Mouse (Mus musculus): ENCODE results near the gene Cyba.

Gene Cyba

DNA sequence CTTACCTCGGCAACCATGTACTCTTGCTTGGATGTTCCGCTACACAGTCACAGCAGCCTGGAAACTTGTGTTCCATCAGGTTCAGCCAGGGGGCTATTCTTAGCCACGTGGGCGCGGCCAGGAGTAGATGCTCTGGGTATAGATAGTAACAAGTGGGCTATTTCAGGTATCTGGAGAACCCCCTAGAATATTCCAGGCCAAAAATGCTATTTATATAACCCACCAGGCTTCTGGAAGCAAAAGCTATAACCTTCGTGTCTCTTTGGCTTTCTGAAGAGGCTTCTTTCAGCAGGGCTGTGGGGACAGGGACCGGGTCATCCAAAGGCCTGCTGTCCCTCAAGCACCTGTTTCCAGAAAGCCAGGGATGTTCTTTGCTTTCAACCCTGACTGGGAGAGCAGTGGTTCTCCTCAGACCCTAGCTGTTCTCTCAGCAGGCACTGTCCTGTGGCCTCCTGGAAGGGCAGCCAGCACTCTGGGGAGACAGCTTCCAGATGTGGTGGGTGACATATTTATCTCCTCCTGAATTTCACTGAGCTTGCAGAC is 18.5 kb upstream of the Cyba start:
- DNase-seq (ENCODE audit: low spot score) = no peak

DNA sequence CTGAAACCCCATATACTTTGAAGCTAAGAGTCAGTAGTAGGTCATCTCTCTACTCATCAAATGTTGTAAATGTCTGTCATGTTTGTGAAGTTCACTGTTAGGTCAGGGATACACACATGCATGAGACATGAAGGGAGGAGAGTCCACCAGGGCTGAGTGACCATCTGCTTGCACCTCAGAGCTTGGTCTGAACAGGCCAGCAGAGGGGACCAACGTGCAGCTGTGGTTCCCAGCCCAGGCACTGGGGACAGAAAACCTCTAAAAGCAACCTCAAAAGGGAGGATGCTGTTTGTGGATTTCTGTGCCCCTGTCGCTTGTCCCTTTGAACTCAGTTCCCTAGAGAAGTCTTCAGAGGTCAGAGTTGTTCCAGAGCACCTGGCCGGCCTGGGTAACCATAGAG is 12.5 kb upstream of the Cyba start:
- DNase-seq (ENCODE audit: low spot score) = no peak

DNA sequence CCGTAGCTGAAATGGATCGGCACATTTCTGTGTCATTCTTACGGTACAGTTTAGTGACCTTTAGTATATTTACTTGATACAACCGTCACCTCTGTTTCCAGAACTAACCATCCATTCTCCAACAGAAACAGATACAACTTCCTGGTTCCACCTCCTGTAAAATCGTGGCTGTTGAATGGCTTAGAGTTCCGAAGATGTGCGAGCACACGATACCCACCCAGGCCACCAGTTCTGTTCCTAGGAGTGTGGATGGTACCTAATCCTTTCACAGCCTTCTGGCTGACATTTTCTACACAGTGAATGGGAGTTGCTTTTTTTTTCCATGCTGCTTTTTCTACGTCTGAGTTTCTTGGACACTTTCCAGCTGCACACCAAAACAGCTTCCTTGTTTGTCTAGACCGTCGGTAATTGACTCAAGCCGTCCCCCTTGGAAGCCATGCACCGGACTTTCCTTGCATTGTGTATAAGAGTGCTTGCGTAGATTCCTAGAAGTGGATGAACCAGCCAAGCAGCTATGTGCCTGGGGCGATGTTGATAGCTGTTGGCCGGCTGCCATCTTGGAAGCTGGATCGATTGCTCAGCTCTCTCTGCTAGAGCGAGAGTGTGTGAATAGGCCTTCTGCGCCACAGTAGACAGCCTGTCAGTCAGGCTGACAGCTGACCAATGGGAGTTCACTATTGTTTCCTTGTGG is 11.5 kb upstream of the Cyba start:
- DNase-seq (ENCODE audit: low spot score) = peak; percentile 94

DNA sequence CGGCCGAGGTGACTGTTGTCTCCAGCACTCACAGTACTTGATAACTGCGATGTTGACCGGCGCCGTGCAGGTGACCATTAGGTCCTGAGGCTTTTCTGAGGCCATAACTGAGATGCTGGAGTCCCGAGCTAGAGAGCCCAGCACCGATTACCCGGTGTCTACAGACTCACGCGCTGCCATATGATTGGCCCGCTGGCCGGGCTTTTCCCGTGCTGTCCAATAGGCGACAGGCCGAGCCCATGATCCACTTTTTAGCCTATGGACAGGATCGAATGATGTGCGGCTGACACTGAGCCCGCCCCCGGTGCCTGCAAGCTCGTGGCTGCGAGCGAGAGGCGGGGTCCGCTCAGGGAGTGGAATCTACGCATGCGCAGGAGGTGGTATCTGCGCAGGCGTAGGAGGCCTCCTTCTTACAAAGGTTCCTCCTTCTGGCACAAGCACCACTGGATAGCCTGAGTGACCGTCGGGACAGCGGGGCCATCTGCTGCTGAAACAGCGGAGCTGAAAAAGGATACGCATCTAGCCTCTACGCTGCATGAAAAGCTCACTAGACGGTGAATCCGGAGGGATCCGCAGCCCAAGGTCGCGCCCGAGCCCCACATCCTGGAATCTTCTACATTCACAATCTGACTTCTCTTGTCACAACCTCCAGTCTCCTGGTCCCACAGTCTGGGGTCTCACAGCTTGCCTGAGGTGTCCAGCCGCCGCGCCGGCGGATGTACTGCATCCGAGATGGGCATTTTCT is 10.7 kb upstream of the Cyba start, which contains the start of gene Mvd:
Gene Mvd, minus strand, starts transcription at position 161 of the 745 bp plus-strand sequence.
- peak; percentile 100 for DNase-seq (ENCODE audit: low spot score)

DNA sequence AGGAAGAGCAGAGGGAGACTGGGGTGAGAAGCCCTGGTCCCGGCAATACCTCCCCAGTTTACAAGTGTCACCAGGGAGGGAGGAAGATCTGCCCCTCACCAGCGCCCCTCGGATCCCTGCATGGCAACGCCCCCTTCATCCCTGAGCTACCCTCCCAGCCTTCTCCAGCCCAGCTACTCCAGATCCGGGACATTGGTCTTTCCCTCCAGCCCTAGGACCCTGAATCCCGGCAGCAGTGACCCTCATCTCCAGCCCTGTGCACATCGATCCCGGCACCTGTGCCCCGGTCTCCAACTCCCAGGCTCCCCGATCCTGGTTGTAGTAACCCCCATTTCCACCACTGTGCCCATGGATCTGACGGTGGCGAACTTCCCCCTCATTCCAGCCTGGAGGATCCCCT is 10.1 kb upstream of the Cyba start:
- DNase-seq (ENCODE audit: low spot score) = no peak

DNA sequence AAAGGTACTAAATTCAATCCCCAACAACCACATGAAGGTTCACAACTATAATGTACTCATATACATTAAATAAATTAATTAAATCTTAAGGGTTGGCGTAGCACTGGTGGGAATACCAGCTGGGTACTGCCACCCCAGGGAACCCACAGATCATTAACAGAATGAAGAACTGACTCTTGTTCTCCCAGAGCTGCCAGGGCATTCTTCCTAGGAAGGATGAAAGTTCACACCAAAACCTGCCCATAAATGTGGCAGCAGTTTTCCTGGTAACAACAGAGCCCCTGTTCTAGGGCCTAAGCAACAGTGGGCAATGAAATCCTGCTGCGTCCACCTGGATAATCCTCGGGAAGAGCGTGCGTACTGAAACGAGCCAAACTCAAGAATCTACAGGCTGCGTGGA is 9.6 kb upstream of the Cyba start:
- no peak for DNase-seq (ENCODE audit: low spot score)

DNA sequence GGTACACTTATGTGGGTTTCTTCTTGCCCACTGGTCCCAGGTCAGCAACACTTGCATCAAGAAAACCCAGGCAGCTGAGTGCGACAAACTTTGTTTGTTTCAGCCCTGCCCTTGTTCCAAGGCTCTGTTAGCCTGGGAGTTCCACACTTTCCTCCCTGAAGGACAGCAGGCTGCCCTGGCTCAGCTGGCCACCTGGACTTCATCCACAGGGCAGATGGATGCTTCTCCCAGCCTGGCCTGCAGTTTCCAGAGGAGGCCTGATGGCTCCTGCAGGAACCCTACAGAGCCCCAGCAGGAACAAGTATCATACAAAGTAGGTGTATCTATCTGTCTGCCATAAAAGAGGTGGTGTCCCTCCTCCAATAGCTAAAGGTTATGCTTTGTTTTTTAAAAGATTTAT is 8.6 kb upstream of the Cyba start:
- DNase-seq (ENCODE audit: low spot score) = no peak

DNA sequence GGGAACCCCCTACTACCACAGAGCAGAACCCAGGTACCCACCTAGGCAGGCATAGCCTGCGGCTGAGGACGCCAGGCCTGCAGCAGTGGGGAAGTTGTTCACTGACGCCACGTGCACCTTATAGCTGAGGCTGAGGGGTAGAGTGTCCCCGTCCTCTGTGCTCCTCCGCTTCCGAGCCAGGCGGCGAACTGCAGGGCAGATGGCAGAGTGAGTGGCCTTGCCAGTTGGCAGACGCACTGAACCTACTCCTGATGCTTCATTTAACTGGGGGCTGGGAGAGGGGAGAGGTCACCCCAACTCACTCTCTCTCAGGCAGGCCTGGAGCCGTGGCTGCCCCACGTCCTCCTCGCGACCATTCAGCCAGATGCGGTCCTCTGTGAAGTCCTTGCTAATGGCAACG is 6.6 kb upstream of the Cyba start:
- no peak for DNase-seq (ENCODE audit: low spot score)

DNA sequence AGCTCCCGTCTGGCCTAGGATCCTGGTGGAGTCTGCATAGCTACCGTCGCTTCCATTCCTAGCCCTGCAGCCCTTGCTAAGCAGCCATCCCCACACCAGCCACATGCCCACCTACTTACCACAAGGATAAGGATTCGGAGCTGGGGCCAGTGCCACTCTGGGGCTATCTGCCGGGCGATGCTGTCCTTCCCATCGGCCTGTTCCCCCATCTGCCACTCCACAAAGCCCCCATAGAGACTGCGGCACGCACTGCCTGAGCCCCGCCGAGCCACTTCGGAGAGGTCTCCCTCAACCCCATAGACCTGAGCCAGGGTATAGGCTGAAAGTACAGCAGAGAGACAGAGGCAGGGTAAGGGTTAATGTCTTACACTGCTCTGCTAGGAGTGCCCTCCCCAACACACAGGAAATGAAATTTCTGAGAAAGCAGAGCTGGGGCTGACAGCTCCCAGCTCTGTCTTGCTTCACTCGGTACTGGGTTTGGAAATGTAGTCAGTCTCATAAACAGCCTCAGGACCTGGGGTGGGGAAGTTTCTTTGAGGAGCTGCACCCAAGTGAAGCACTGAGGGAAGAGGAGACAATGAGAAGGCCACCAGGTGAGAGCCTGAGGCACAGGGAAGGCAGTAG is 5.1 kb upstream of the Cyba start:
- DNase-seq (ENCODE audit: low spot score) = no peak

DNA sequence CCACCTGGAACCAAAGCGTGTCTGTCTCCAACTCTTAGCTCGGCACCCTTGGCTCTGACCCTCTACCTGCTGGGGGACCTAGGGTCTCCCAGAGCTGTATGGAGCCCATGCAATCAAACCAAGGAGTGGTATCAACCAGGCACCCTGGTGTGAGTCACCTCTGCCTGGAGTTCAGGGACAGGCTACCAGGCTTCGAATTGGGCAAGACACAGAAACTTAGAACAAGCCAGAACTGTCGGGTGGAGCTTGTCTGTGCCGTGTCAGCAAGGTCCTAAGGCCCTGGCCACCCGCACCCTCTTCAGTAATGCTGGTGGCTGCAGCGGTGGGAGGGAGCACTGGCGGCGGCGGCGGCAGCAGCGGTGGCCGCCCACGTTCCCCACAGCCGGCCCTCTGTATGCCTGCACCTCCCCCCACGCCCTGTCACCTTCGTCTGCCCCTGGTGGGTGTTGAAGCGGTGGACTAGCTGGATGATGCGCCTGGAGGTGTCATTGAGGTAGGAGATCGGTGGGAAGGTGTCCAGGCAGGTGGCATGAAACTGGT is 3.9 kb upstream of the Cyba start:
- no peak for DNase-seq (ENCODE audit: low spot score)

DNA sequence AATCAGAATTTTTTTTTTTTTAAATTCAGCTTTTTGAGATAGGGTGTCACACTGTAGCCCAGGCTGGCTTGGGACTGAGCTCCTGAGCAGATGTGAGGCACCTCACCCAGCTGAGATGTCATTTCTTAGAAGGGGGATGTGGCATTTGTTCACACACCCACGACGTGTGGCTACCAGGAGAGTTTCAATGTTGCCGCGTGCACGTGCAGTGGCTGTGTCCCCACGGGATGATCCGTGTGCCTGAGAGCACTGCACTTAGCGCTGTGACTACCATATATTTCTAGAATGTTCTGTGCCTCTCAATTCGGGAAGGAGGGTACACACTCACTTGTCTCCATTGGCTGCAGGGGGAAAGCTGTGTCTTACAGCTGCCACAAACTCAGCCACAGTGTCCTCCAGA is 3.4 kb upstream of the Cyba start:
- DNase-seq (ENCODE audit: low spot score) = no peak

DNA sequence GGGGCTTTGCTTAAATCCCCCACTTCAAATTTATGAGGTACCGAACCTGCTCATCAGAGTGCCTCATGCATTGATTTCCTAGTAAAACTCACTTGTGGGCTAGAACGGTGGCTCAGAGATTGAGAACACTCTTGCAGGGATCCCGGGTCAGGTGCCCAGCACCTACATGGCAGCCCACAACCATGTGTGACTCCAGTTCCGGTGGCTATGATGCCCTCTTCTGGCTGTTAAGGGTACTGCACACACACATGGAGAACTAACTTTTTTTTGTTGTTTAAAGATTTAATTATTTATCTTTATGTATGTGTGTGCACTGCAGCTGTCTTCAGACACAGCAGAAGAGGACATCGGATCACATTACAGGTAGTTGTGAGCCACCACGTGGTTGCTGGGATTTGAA is 2.6 kb upstream of the Cyba start:
- no peak for DNase-seq (ENCODE audit: low spot score)

DNA sequence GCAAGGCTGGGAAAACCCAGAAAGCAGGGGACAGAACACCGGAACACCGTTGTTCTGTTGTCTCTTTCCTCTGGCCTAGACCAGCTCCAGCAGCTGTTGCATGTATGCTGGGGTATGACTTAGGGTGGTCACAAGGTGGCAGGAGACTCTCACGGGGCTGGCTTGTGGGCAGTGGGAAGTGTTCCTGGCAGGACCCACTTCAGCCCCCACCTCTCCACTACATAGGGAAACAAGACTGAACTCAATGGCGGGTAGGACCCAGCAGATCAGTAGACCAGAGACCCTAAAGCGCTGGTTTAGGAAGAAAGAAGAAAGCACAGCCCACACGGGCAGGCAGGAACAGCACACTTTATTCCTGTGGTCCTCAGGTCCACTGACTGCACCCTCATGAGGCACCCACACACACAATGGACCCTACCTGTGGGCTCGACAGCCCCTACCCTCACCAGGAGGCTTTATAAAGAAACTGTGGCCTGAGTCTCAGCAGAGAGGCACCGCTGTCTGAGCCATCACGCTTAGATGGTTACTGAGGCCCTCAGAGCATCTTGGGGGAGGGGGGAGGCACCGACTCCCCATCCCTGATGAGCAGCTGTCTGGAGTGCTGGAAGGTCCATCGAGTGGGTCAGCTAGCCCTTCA is 657 bp upstream of the Cyba start:
- DNase-seq (ENCODE audit: low spot score) = no peak

DNA sequence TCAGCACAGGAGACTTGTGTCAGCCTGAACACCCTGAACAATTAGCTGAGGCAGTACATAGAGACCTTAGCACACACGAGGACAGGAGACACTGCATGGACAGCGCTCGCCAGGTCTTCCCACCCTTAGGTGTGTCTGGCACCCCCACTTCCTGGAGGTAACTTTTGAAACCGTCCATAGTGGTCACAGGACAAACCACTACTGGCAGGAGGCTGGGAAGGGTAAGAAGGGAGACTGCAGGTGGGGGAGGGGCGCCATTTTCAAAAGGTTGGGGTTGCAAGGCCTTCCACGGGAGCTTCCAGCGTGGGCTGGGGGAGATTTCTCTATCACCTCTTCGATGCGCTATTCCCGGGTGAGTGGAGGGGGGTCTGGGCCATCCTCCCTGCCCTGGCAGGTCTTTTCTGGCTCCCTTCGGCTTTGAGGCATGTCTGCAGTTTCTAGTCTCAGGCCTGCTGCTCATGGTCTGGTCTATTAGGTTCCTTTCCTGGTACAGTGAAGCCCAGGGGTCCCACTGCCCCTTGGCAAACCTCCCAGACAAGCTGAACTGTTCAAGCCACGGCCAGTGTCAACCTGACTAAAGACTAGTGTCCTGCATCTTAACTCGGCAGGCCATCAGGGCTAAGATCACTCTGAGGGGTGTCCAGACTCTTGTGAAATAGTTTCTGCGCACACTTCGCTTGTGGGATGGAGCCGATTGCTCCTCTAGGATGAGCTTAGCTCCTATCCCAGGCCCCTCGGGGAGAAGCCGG is 862 bp downstream of the Cyba start:
- DNase-seq (ENCODE audit: low spot score) = no peak

DNA sequence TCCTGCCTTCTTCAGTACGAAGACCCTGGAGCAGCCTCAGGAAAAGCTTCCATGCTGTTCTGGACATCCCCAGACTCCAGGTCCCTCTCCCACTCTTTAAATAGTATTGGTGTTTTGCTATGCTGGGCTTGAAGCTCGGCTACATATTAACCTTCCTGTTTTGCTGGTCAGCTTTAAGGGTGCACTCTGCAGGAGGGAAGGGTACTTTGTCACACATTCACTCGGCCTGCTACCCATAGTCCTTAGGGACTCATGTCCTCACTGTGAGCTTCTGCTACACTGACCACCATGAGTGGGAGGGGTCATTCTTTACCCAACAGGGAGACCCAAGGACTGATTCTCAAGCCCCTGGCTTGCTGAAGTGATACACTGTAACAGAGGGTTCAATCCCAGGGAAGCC is 2.1 kb downstream of the Cyba start:
- DNase-seq (ENCODE audit: low spot score) = no peak

DNA sequence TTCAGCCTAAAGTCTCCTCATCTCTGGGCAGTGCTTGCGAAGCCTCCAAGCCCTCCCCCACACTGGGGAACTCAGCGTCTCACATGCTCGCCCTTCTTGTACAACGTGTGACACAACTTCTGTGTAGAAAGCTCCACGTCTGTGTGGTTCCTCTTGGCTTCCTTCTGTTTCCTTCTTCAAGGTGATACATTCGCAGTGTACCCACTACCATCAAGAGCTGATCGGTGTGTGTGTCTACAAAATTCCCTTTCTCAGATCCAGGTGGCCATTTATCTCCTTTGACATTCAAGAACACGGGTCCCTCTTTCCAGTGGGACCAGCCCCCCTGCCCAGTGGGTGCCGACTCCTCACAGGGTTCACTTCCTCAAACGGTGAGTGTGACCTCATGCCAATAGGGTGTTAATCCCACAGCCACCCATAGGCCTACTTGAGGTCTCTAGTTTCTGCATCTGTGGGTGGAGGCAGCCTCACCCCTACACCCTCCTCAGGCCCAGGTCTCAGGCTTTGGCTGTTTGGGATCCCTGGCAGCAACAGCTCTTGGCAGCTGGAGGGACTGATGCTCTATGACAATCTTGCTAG is 2.6 kb downstream of the Cyba start:
- peak; percentile 70 for DNase-seq (ENCODE audit: low spot score)

DNA sequence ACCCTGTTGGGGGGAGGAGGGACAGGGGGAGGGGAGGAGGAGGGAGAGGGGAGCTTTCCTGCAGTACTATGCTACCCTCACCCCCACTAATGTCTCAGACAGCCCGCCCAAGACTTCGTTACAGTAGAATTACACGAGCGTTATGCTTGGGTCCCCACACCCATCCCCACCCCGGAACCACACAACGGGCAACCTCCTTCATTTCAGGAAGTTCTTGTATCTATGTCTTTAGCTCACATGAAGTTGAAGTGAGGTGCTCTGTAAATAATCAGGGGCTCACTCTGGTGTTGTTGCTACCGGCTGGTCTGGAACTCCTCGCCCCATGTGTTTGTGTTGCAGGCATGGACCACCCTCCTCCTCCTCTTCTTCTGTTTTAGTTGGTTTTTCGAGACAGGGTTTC is 4.6 kb downstream of the Cyba start:
- peak; percentile 26 for DNase-seq (ENCODE audit: low spot score)

DNA sequence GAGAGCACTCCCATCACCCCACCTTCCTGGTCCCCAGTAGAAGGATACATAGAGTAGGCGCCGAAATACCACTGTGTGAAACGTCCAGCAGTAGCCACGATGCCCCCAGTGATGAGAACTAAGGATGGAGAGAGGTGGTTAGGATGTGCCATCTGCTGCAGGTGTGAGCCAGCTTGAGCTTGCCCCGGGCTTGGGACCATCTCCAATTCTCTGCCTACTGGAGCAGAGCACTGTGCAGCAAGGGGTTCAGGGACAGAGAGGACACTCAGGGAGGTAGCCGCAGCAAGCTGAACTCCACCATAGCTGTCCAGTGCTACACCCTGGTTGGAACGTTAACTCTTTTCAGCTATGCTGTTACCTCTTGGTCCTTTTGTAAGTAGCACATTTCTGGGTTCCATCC is 5.1 kb downstream of the Cyba start:
- no peak for DNase-seq (ENCODE audit: low spot score)

DNA sequence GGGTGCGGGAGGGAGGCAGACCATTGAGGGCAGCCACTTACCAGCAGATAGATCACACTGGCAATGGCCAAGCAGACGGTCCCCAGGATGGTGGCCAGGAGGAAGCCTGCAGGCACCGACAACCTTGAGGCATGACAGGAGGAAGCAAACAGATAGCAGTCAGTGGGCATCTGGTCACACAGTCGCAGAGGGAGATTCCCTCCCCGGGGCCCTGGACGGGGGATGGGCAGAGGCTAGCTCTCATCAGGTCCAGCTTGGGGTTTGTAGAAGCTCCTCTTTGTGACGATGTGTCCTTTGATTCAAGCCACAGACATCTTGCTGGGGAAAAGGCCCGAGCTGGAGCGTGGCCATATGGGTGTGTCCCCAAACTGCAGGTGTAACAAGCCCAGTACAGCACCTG is 6.6 kb downstream of the Cyba start:
- no peak for DNase-seq (ENCODE audit: low spot score)

DNA sequence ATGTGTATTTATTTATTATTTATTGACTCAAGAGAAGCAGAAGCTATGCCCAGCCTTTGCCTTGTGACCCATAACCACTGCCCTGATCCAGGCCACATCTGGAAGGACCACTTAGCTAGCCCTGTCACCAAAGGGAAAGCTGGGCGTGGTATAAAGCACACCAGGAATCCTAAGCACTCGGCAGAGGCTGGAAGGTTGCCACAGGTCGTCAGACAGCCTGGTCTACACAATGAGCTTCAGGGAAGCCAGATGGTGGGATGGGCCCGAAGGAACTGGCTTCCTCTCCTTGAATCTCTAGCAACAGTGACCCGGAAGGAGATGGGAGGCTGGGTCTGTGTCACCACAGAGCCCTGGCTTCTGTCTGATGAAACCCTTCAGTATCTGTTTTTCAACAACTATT is 9.1 kb downstream of the Cyba start:
- no peak for DNase-seq (ENCODE audit: low spot score)

DNA sequence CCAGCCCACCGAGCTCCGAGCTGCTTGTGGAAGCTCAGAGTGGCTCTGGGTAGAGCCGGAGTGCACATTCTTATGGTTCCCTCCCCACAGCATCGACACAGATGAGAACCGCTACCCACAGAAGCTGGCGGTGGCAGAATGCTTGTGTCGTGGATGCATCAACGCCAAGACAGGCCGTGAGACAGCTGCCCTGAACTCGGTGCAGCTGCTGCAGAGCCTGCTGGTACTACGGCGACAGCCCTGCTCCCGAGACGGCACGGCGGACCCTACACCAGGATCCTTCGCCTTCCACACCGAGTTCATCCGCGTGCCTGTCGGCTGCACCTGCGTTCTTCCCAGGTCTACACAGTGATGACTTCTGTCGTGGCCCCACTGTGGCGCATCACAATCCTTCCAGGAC is 9.5 kb downstream of the Cyba start:
- no peak for DNase-seq (ENCODE audit: low spot score)
